Mouse (Mus musculus) small intestine, adult 2 months (tissue): ENCODE data around the gene Serp2. TPM values are rescaled to one million over a fixed set of nuclear protein-coding genes. Genes with fewer than 3 reads are reported as not detected.
"Not testable (repeated sequence)": the region's sequence is repeated elsewhere in the genome, so short reads cannot be mapped to it uniquely, and the experiment has no call there.

Experiments used
- H3K27ac ChIP-seq: fragments of 200-500 bp; 2 replicates; pipeline ENCODE4 v1.5.1; 2012; ENCODE audit warnings: low read depth, low read length, control low read depth, inconsistent platforms; ENCODE audit not compliant: insufficient read depth
- H3K27me3 ChIP-seq: fragments of 200-500 bp; 2 replicates; pipeline ENCODE4 v1.6.1; 2012; ENCODE audit warnings: mild to moderate bottlenecking, moderate library complexity, low read length, inconsistent platforms; ENCODE audit not compliant: control insufficient read depth, insufficient read depth
- H3K36me3 ChIP-seq: fragments of 200-500 bp; 2 replicates; pipeline ENCODE4 v1.6.1; 2012; ENCODE audit warnings: mild to moderate bottlenecking, low read length, control low read depth, inconsistent platforms; ENCODE audit not compliant: control insufficient read depth, insufficient read depth
- H3K4me1 ChIP-seq: fragments of 200-500 bp; 2 replicates; pipeline ENCODE4 v1.6.1; 2012; ENCODE audit warnings: low read length, inconsistent platforms, mixed read lengths; ENCODE audit not compliant: control insufficient read depth, insufficient read depth, insufficient read length
- H3K4me3 ChIP-seq: fragments of 200-500 bp; 2 replicates; pipeline ENCODE4 v1.5.1; 2012; ENCODE audit warnings: low read depth, mild to moderate bottlenecking, control low read depth, inconsistent platforms, low read length, moderate library complexity
- CTCF ChIP-seq: fragments of 200-500 bp; IDR thresholded peaks from 2 replicates; pipeline ENCODE4 v1.5.1; 2012; ENCODE audit warnings: low read depth, mild to moderate bottlenecking, control low read depth, inconsistent platforms, low read length, moderate library complexity, mixed read lengths; ENCODE audit not compliant: insufficient replicate concordance, insufficient read length; ENCODE audit errors: extremely low read depth
- POLR2A ChIP-seq: fragments of 200-500 bp; IDR thresholded peaks from 2 replicates; pipeline ENCODE4 v1.6.1; 2012; ENCODE audit warnings: low read depth, mild to moderate bottlenecking, control low read depth, inconsistent platforms, low read length, moderate library complexity
- WGBS: fragments of 180-500 bp; shearing (Covaris S2); methylation state at CpG from one replicate; pipeline ENCODE4 v1.1.7; 2018; 5-methylcytosine and 5-hydroxymethylcytosine counted together
- polyA plus RNA-seq: library from polyadenylated mRNA; depleted of rRNA; stranded (reverse); fragments of >200 nt; gene quantifications from 2 replicates; pipeline ENCODE4 v1.2.3, GENCODE M21; 2012

Gene Serp2
- polyA plus RNA-seq, 1 experiment: 2.0 TPM

DNA sequence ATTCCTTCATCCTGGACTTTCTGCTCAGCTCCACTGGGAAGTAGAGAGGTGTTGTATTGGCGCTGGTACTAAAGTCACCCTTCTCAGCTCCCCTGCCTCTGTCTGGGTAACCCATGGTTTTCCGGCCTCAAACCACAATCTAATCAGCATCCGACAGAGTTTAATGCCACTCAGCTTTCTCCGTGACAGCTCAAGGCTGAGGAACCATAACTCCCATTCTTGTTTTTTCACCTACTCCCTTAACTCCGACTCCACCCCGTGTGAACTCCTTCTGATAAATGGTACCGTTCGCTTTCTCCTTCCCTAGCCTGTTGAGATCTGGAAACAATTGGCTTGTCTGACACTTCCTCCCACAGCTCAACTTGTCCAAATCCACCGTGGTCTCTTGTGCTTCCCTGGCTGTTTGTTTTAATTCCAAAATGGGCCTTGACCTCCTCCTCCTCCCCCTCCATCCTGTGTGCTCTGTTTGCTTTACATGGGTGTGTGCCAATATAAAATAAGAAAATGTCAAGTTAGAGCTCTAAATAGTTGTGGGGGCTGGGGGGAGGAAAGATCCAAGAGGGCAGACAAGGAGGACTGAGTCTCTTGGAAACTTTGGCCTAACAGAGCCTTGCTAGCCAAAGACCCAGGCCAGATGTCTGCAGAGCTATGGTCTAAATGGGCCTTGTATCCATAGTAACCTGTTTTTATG is 12.7 kb upstream of the Serp2 start:
- H3K27ac ChIP-seq: no peak overlapping the region
- 29% methylated on average over 9 of the region's 9 CpGs for WGBS

DNA sequence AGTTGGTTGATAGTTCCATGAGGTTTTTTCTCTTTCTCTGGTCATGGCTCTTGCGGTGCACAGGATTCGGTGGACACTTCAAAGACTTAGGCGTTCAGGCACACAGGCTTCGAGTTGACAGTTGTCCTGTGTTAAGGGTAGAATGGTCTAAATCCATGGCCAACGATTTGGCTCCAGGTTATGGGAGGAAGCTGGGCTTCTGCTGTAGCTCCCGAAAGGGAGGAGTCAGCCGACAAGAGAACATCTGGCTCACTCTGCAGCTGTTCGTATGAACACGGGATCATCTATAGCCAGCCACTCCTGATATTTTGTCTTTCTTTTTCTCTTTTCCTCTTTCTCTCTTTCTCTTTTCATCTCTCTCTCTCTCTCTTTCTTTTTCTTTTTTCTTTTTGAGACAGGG is 11.9 kb upstream of the Serp2 start:
- no peak overlapping the region for H3K4me3 ChIP-seq
- no peaks in the 10 kb centered on the region for H3K36me3 ChIP-seq
- TF ChIP-seq CTCF: no peak
- TF ChIP-seq POLR2A: no peak
- WGBS: 80% methylated on average over 9 of the region's 9 CpGs
- H3K27me3 ChIP-seq: no peaks in the 10 kb centered on the region
- no peak overlapping the region for H3K27ac ChIP-seq
- H3K4me1 ChIP-seq: peaks cover 4% of the 10 kb centered on the region; the same call in 1 of the 2 replicates

More for the DNA sequence above, 12.7 kb upstream of the Serp2 start:
- H3K27me3 ChIP-seq: no peaks in the 10 kb centered on the region
- no peak overlapping the region for H3K4me3 ChIP-seq
- no peaks in the 10 kb centered on the region for H3K36me3 ChIP-seq
- peaks cover 4% of the 10 kb centered on the region; the same call in 1 of the 2 replicates for H3K4me1 ChIP-seq
- TF ChIP-seq CTCF: no peak
- no peak for TF ChIP-seq POLR2A

DNA sequence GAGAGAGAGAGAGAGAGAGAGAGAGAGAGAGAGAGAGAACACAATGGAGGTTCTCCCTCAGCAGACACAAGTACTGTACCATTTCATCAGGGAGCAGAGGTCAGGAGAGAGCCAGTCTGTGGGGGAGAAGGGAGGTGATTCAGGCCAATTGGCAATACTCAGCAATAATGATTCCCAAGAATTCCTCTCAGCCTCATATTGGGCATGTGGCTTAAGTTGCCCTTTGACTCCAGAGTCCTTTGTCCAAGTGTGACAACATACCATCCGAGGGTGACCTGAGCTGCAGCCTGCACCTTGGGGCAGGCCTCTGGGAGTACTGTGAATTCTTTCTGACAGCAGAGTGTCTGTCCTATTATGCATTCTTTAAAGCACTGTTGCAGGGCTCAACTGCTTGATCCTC is 10.6 kb upstream of the Serp2 start:
- H3K27me3 ChIP-seq: no peaks in the 10 kb centered on the region
- no peaks in the 10 kb centered on the region for H3K36me3 ChIP-seq
- H3K4me1 ChIP-seq: peaks cover 4% of the 10 kb centered on the region; the same call in 1 of the 2 replicates
- no peak overlapping the region for H3K4me3 ChIP-seq
- 50% methylated on average over 1 of the region's 1 CpGs for WGBS
- no peak overlapping the region for H3K27ac ChIP-seq
- no peak for TF ChIP-seq CTCF
- no peak for TF ChIP-seq POLR2A

DNA sequence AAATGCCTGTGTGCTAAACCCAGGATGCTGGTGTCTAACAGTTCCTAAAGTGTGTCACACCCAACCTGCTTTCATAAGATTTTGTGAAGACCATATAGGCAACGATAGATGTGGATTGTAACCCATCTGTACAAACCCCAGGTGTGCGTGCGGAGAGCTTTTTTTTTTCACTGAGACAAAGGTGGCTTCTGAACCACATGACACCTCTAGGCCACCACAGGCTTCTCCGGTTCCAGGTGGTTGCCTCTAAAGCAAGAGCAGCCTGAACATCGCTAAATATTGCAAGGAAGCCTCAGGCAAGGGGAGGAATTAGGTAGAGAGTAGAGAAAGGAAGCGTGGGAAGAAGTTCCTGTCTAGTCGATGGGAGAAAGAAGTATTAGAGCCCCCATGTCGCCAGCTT is 10.0 kb upstream of the Serp2 start:
- whole genome bisulfite sequencing: 91% methylated on average over 8 of the region's 8 CpGs
- no peaks in the 10 kb centered on the region for H3K36me3 ChIP-seq
- H3K4me3 ChIP-seq: no peak overlapping the region
- no peak overlapping the region for H3K27ac ChIP-seq
- TF ChIP-seq POLR2A: no peak
- no peak for TF ChIP-seq CTCF
- peaks cover 4% of the 10 kb centered on the region; the same call in 1 of the 2 replicates for H3K4me1 ChIP-seq
- H3K27me3 ChIP-seq: no peaks in the 10 kb centered on the region

DNA sequence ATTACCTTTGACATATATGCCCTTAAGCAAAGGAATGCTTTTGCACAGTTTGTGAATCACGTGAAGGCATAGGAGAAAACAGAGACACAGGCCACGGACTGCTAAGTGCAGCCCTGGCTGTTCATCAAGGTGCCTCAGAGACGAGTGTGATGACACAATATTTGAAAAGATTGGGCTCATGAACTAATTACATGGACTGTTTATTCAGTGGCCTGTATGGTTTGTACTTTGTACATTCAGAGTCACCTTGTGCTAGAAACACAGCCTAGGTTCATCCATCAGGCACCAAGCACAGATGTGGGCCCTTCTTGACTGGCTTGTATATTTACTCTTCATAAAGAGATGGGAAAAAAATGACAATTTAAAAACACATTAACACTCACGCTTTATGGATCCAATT is 9.5 kb upstream of the Serp2 start:
- H3K4me1 ChIP-seq: peaks cover 4% of the 10 kb centered on the region; the same call in 1 of the 2 replicates
- H3K4me3 ChIP-seq: no peak overlapping the region
- no peak for TF ChIP-seq CTCF
- no peak for TF ChIP-seq POLR2A
- WGBS: 70% methylated on average over 4 of the region's 4 CpGs
- H3K36me3 ChIP-seq: no peaks in the 10 kb centered on the region
- no peaks in the 10 kb centered on the region for H3K27me3 ChIP-seq
- no peak overlapping the region for H3K27ac ChIP-seq

DNA sequence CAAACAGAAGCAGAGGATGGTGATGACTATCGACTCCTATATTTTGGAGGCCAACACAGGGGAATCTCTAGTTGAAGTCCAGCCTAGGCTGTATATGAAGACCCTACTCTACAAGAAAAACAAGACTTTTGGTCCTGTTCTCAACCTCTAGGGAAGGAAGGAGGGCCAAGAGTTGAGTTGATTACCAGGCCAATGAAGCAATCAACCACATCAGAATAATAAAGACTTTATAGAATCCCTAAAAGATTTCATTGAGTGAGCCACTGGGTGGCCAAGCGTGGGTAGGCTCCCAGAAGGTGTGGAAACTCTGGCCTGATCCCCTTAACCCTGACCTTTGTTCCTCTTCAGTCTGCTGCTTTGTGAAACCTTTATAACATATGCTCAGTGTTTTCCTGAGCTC is 2.5 kb upstream of the Serp2 start:
- Histone ChIP-seq H3K36me3 (no peaks in the 10 kb centered on the region), H3K4me1 (peaks cover 6% of the 10 kb centered on the region), H3K27ac (no peak overlapping the region), H3K4me3 (no peak overlapping the region), H3K27me3 (peaks cover 6% of the 10 kb centered on the region; the same call in 1 of the 2 replicates)
- TF ChIP-seq CTCF (no peak), POLR2A (no peak)
- WGBS: 74% methylated on average over 2 of the region's 2 CpGs

DNA sequence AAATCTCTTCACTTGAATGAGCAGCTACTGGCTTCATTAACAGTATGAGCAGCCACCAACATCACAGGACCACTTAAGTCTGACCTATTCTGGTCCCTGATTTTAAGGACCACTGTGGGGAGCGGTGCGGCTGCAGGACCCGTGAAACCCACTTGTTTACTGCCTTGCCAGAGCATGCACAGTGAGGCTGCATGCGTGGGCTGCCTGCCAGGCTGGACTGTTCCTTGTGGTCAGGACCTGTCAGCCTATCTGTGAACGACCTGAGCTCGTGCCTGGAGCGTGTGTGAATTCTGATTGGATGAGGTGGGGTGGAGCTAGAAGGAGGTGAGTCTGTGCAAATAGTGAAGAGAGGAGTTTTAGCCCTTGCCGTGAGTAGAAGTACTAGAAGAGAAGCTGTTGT is 1.5 kb upstream of the Serp2 start:
- not testable (repeated sequence) for H3K36me3 ChIP-seq, H3K27me3 ChIP-seq, H3K4me3 ChIP-seq, H3K4me1 ChIP-seq, H3K27ac ChIP-seq
- 52% methylated on average over 8 of the region's 8 CpGs for WGBS
